Mouse (Mus musculus): ENCODE data around the gene Vps33a.

DNA sequence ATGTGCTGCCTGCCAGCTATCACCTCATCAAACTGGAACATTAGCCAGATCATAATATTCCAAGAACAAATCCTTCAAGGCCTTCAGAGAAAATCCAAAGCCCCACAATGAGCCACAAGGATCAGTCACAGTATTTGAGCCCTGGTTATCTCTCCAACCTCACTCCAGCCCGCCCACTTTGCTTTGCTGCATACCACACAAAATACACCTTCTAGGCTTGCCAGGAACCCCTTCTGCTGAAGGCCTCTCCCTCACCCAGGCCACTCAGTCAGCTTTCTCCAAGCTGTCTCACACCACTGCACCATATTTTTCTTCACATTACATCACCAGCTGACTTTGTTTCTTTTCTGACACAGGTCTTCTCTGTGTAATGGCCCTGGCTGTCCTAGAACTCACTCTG lies 50.7 kb downstream of the Vps33a start:
- TF ChIP-seq CTCF (IDR thresholded peaks at IDR 0.05; ENCODE audit: insufficient read depth, low read length) (no peak), POLR2A (IDR thresholded peaks at IDR 0.05; ENCODE audit: borderline replicate concordance, extremely low read depth, low read depth, low read length) (no peak)
